Mouse (Mus musculus): ENCODE measurements at regions not wholly inside any gene's neighbourhood (a gene's known extent, or its start where the extent isn't known, plus 50 kb on each side); places are given as distances from the start of the nearest gene placed in this dataset.

GRCm38 (mm10) chr7:68580650-68581049 lies 168.4 kb downstream of the Arrdc4 start:
- TF ChIP-seq CTCF (IDR thresholded peaks at IDR 0.05), result peak; percentile 81
- no peak for TF ChIP-seq EP300 (IDR thresholded peaks at IDR 0.05)

All from lung, postnatal 0 days (tissue).